Mouse (Mus musculus) c-Kit-positive CD71-positive TER-119-negative erythroid progenitor cells, embryonic 14.5 days (primary cell): ENCODE results near the gene Plin2.
A peak's percentile ranks its signal among the peaks of the same experiment; 100 is the strongest.
"Not testable (repeated sequence)": the region's sequence is repeated elsewhere in the genome, so short reads cannot be mapped to it uniquely, and the experiment has no call there.

Experiments used
- DNase-seq: peaks from one replicate; pipeline ENCODE4 v3.0.0-alpha.2; 2013; ENCODE audit warnings: low read depth

The Plin2 gene

GRCm38 (mm10) chr4:86683280-86683679, 13.4 kb upstream of the Plin2 start:
- DNase-seq: no peak

GRCm38 (mm10) chr4:86681846-86682245, 12.0 kb upstream of the Plin2 start:
- DNase-seq: no peak

GRCm38 (mm10) chr4:86681421-86681820, 11.6 kb upstream of the Plin2 start:
- DNase-seq: no peak

- no peak for DNase-seq
Measured at GRCm38 (mm10) chr4:86679686-86680085, 9.8 kb upstream of the Plin2 start.

GRCm38 (mm10) chr4:86676756-86677155, 6.9 kb upstream of the Plin2 start:
- no peak for DNase-seq

- not testable (repeated sequence) for DNase-seq
Measured at GRCm38 (mm10) chr4:86674739-86675138, 4.9 kb upstream of the Plin2 start.

- not testable (repeated sequence) for DNase-seq
Measured at GRCm38 (mm10) chr4:86674150-86674549, 4.3 kb upstream of the Plin2 start.

- no peak for DNase-seq
Measured at GRCm38 (mm10) chr4:86672450-86672849, 2.6 kb upstream of the Plin2 start.

GRCm38 (mm10) chr4:86671803-86672202, 1.9 kb upstream of the Plin2 start:
- no peak for DNase-seq

- no peak for DNase-seq
Measured at GRCm38 (mm10) chr4:86670582-86671306, 884 bp upstream of the Plin2 start.

GRCm38 (mm10) chr4:86669241-86669753, 563 bp downstream of the Plin2 start:
- not testable (repeated sequence) for DNase-seq

- DNase-seq: no peak
Measured at GRCm38 (mm10) chr4:86668290-86669000, 1.4 kb downstream of the Plin2 start.

- no peak for DNase-seq
Measured at GRCm38 (mm10) chr4:86665596-86665995, 4.3 kb downstream of the Plin2 start.

- peak; percentile 80 for DNase-seq
Measured at GRCm38 (mm10) chr4:86663919-86664318, 5.9 kb downstream of the Plin2 start.

- no peak for DNase-seq
Measured at GRCm38 (mm10) chr4:86657176-86657575, 12.7 kb downstream of the Plin2 start.

- DNase-seq: not testable (repeated sequence)
Measured at GRCm38 (mm10) chr4:86656410-86656809, 13.4 kb downstream of the Plin2 start.

- no peak for DNase-seq
Measured at GRCm38 (mm10) chr4:86651686-86652384, 18.0 kb downstream of the Plin2 start.

- not testable (repeated sequence) for DNase-seq
Measured at GRCm38 (mm10) chr4:86648394-86648793, 21.5 kb downstream of the Plin2 start.

- not testable (repeated sequence) for DNase-seq
Measured at GRCm38 (mm10) chr4:86637561-86637960, 32.3 kb downstream of the Plin2 start.

GRCm38 (mm10) chr4:86634873-86635272, 35.0 kb downstream of the Plin2 start:
- not testable (repeated sequence) for DNase-seq

GRCm38 (mm10) chr4:86634312-86634711, 35.5 kb downstream of the Plin2 start:
- DNase-seq: not testable (repeated sequence)

GRCm38 (mm10) chr4:86632556-86632955, 37.3 kb downstream of the Plin2 start:
- DNase-seq: not testable (repeated sequence)

- no peak for DNase-seq
Measured at GRCm38 (mm10) chr4:86631831-86632230, 38.0 kb downstream of the Plin2 start.
